Mouse (Mus musculus): ENCODE results near the gene Ndufs7.

DNA sequence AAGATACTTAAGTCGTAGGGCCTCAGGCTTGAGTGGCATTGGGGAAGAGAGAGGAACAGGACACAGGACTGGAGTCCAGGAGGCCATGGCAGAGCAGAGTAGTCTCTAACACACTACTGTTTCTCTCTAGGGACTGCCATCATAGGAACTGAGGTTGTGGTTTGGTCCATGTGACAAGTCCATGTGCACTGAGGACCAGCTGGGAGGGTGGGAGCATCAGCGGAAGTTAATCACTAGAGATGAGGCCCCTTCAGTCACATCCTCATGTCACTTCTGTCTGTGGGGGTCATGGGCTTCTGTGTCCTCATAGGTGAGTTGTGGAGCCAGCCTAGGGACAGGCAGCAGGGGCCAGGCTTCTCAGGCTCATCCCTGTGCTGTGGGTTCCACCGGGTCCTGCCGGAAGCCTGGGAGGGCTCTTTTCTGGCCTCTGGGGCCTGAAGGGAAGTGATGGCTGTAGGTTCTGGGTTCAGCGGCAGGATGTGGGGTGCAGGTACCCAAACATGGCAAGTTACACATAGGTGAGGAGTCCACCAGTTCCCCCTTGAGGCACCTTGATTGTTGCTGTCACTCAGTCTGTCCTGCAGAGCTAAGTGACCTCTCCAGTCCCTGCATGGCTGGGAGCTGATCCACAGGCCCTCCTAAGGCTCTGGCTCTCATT, 22.4 kb downstream of the Ndufs7 start:
- TF ChIP-seq POLR2AphosphoS5 (IDR thresholded peaks at IDR 0.05; ENCODE audit: borderline replicate concordance, low read depth, low read length) (no peak), EP300 (IDR thresholded peaks at IDR 0.05; ENCODE audit: low read depth in 1 of 2, low read length in 2 of 2) (no peak), CTCF (IDR thresholded peaks at IDR 0.05 in 2 of 3, conservative IDR thresholded peaks at IDR 0.05 in 1 of 3; ENCODE audit: control insufficient read depth in 1 of 3, insufficient read depth in 1 of 3, low read depth in 2 of 3, low read length in 3 of 3, poor library complexity in 1 of 3, severe bottlenecking in 1 of 3) (no peak), ZMIZ1 (IDR thresholded peaks at IDR 0.05; ENCODE audit: low read depth, low read length) (no peak), MYB (IDR thresholded peaks at IDR 0.05; ENCODE audit: low read depth, low read length) (no peak), E2F4 (IDR thresholded peaks at IDR 0.05; ENCODE audit: borderline replicate concordance, low read depth, low read length) (no peak), CHD1 (IDR thresholded peaks at IDR 0.05; ENCODE audit: low read depth, low read length) (no peak), GATA1 (IDR thresholded peaks at IDR 0.05; ENCODE audit: low read depth, low read length) (no peak), MAFK (IDR thresholded peaks at IDR 0.05; ENCODE audit: borderline replicate concordance, low read depth, low read length) (no peak)

Data from MEL (cell line).